Mouse (Mus musculus) midbrain, embryonic 16.5 days (tissue): ENCODE results near the gene Phactr3. TPM values are rescaled to one million over a fixed set of nuclear protein-coding genes. Genes with fewer than 3 reads are reported as not detected.
A peak's percentile ranks its signal among the peaks of the same experiment; 100 is the strongest.

ENCODE experiments used
- ATAC-seq: fragments of 200-750 bp; cut with Nextera tagmentation; 2 replicates; pipeline ENCODE4 v1.8.0; 2017; ENCODE audit warnings: moderate TSS enrichment
- H3K27ac ChIP-seq: fragments of 300-500 bp; sonication (generic); 2 replicates; pipeline ENCODE4 v1.5.1; 2014; ENCODE audit warnings: mild to moderate bottlenecking, low read length, mixed read lengths
- H3K27me3 ChIP-seq: fragments of 300-500 bp; sonication (generic); 2 replicates; pipeline ENCODE4 v1.6.1; 2014; ENCODE audit warnings: low read depth, low read length, mixed read lengths; ENCODE audit not compliant: control insufficient read depth, insufficient read depth
- H3K36me3 ChIP-seq: fragments of 300-500 bp; sonication (generic); 2 replicates; pipeline ENCODE4 v1.6.1; 2014; ENCODE audit warnings: mild to moderate bottlenecking, low read length, moderate library complexity, mixed read lengths; ENCODE audit not compliant: control insufficient read depth, insufficient read depth
- H3K4me1 ChIP-seq: fragments of 300-500 bp; sonication (generic); 2 replicates; pipeline ENCODE4 v1.6.1; 2014; ENCODE audit warnings: mild to moderate bottlenecking, low read length, mixed read lengths; ENCODE audit not compliant: control insufficient read depth, insufficient read depth
- H3K4me2 ChIP-seq: fragments of 300-500 bp; sonication (generic); 2 replicates; pipeline ENCODE4 v1.6.1; 2014; ENCODE audit warnings: mild to moderate bottlenecking, low read length, mixed read lengths
- H3K4me3 ChIP-seq: fragments of 300-500 bp; sonication (generic); 2 replicates; pipeline ENCODE4 v1.5.1; 2014; ENCODE audit warnings: low read depth, mild to moderate bottlenecking, low read length, moderate library complexity, mixed read lengths
- H3K9ac ChIP-seq: fragments of 300-500 bp; sonication (generic); 2 replicates; pipeline ENCODE4 v1.6.1; 2014; ENCODE audit warnings: low read depth, low read length, mixed read lengths
- H3K9me3 ChIP-seq: fragments of 300-500 bp; sonication (generic); replicated peaks from 2 replicates; pipeline ENCODE4 v1.6.1; 2014; ENCODE audit warnings: mild to moderate bottlenecking, low read length, mixed read lengths; ENCODE audit not compliant: control insufficient read depth, poor library complexity, severe bottlenecking
- WGBS: fragments of 180-500 bp; shearing (Covaris S2); extraction: QIAGEN DNeasy Blood & Tissue Kit; methylation state at CpG from one replicate; pipeline ENCODE4 v1.1.7; 2014; 5-methylcytosine and 5-hydroxymethylcytosine counted together
- polyA plus RNA-seq: library from polyadenylated mRNA; unstranded; fragments of >200 nt; fragmentation: Nextera tagmentation; extraction: Ambion mirVana; gene quantifications from 2 replicates; pipeline ENCODE4 v1.2.1, GENCODE M21; 2015

Phactr3 gene
- polyA plus RNA-seq, 1 experiment from 2014 or later, result 86.1 TPM

DNA sequence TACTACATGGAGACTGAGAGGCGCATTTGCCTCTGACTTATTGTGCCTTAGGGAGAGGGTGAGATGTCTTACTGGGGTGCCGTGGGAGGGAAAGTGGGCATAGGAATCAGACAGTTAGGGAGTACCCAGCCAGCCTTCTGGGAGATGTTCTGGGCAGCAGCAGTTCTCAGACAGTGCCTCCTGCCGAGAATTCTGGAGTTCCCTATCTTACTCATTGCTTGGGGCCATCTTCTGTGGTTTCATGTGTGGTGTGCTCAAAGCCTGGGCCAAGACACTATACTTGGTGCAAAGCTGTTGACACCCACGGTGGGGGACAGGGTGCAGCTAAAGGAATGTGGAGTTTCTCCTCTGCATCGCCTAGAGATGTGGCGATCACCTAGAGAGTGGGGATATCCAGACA lies 185.9 kb downstream of the Phactr3 start:
- Histone ChIP-seq H3K27me3 (no peaks in the 10 kb centered on the region), H3K36me3 (peaks cover 2% of the 10 kb centered on the region; the same call in 1 of the 2 replicates), H3K27ac (peak overlapping the region; percentile 96), H3K4me2 (no peak overlapping the region), H3K9me3 (no peaks in the 10 kb centered on the region), H3K9ac (no peak overlapping the region), H3K4me3 (no peak overlapping the region), H3K4me1 (peaks cover 35% of the 10 kb centered on the region)
- 0 out of 2 replicates have a peak, but pooled peaks have one; percentile 2 for ATAC-seq
- 90% methylated on average over 6 of the region's 6 CpGs for WGBS

DNA sequence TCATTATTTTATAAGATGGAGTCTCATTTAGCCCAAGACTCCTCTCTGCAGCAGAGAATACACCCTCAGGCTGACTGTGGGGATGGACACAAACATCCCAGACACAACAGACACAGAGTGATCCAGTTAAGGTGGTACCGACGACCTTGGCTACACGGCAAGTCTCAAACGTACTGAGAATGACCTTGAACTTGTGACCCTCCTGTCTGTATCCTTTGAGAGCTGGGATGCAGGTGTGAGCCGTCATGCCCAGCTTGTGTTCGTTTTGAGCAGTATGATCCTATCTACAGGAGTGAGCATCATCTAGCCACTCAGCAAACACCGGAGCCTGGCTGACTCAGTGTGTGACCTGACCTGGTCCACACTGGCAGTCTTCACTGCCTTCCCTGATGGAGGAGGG lies 194.8 kb downstream of the Phactr3 start:
- ATAC-seq, result no peak
- Histone ChIP-seq H3K9ac (no peak overlapping the region), H3K4me2 (no peak overlapping the region), H3K9me3 (no peaks in the 10 kb centered on the region), H3K4me3 (no peak overlapping the region), H3K27me3 (no peaks in the 10 kb centered on the region), H3K27ac (no peak overlapping the region), H3K36me3 (0 out of 2 replicates have a peak, but pooled peaks cover 3% of the 10 kb centered on the region), H3K4me1 (no peaks in the 10 kb centered on the region)
- 86% methylated on average over 7 of the region's 7 CpGs for WGBS

DNA sequence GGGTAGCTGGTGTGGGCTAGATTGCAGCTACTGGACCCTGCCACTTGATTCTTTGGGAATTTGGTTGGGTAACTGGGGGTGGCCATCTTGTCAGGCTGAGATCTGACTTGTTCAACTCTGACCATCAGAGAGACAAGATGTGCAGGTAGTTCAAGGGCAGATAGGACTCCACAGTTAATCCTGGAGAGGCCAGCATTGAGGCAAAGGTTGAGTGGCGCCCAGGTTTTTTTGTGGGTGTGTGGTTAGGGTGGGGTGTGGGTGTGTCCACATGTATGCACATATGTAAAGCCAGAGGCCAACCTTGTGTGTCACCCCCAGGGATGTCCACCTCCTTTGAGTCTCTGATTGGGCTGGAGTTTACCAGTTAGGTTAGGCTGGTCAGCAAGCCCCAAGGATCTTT lies 197.5 kb downstream of the Phactr3 start:
- WGBS, result 94% methylated on average over 1 of the region's 1 CpGs
- no peak overlapping the region for H3K4me2 ChIP-seq
- no peak overlapping the region for H3K4me3 ChIP-seq

GRCm38 (mm10) chr2:178319766-178320165 lies 201.0 kb downstream of the Phactr3 start:
- Histone ChIP-seq H3K36me3 (no peaks in the 10 kb centered on the region), H3K4me2 (no peak overlapping the region), H3K27ac (no peak overlapping the region), H3K4me1 (no peaks in the 10 kb centered on the region), H3K27me3 (no peaks in the 10 kb centered on the region), H3K9ac (no peak overlapping the region), H3K9me3 (no peaks in the 10 kb centered on the region), H3K4me3 (no peak overlapping the region)
- no peak for ATAC-seq
- WGBS, result 84% methylated on average over 7 of the region's 7 CpGs

More for the DNA sequence above, 197.5 kb downstream of the Phactr3 start:
- no peak for ATAC-seq
- H3K27ac ChIP-seq, result no peak overlapping the region
- H3K36me3 ChIP-seq, result no peaks in the 10 kb centered on the region
- H3K9ac ChIP-seq, result no peak overlapping the region
- no peaks in the 10 kb centered on the region for H3K9me3 ChIP-seq
- H3K27me3 ChIP-seq, result no peaks in the 10 kb centered on the region
- no peaks in the 10 kb centered on the region for H3K4me1 ChIP-seq

- WGBS, result 89% methylated on average over 10 of the region's 10 CpGs
- no peaks in the 10 kb centered on the region for H3K9me3 ChIP-seq
- no peak overlapping the region for H3K4me2 ChIP-seq
- no peaks in the 10 kb centered on the region for H3K4me1 ChIP-seq
- H3K9ac ChIP-seq, result no peak overlapping the region
- no peak overlapping the region for H3K4me3 ChIP-seq
- H3K36me3 ChIP-seq, result no peaks in the 10 kb centered on the region
- no peak for ATAC-seq
- H3K27ac ChIP-seq, result no peak overlapping the region
- no peaks in the 10 kb centered on the region for H3K27me3 ChIP-seq
Observed at GRCm38 (mm10) chr2:178321271-178321670, 202.5 kb downstream of the Phactr3 start.

DNA sequence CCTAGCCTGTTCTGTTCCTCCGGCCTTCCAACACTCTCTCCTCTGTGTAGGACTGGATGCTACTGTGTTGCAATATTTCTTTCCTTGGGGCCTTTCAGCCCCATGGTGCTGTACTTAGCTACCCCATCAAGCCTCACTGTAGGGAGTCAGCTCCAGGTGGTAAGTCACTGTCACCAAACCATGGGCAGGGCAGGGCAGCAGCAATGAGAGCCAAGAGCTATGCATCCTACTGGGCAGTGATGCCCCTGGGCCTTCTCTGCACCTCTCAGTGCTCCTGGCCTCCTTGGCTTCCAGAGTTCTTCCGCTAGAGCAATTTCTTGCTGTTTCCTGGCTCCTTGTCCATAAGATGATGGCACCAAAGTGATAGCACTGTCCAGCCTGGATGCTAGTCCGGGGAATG lies 205.6 kb downstream of the Phactr3 start:
- Histone ChIP-seq H3K4me2 (no peak overlapping the region), H3K27ac (no peak overlapping the region), H3K4me1 (peaks cover 24% of the 10 kb centered on the region), H3K4me3 (no peak overlapping the region), H3K36me3 (no peaks in the 10 kb centered on the region), H3K9me3 (no peaks in the 10 kb centered on the region), H3K9ac (no peak overlapping the region), H3K27me3 (no peaks in the 10 kb centered on the region)
- WGBS, result 93% methylated on average over 3 of the region's 3 CpGs
- no peak for ATAC-seq

DNA sequence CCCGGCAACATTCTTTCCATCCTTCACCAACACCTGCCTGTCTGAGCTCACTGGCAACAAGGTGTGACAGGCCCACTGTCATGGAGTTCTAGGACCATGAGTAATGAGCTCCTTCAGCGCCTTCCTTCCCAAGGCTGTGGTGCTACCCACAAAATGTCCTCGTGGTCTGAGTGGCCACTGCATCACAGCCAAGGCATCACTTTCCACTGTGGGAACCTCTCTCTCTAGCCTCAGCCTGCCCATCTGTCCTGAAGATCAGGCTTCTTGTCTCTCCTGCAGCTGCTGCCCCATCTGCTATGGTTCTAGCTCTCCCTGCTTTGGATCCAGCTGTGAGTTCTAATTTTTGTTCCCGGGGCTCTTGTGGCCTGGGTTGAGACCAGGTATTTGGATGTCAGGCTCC lies 206.0 kb downstream of the Phactr3 start:
- Histone ChIP-seq H3K4me2 (no peak overlapping the region), H3K27me3 (no peaks in the 10 kb centered on the region), H3K4me3 (no peak overlapping the region), H3K27ac (no peak overlapping the region), H3K9me3 (no peaks in the 10 kb centered on the region), H3K9ac (no peak overlapping the region), H3K36me3 (no peaks in the 10 kb centered on the region), H3K4me1 (peaks cover 27% of the 10 kb centered on the region)
- WGBS, result 83% methylated on average over 4 of the region's 4 CpGs
- no peak for ATAC-seq

DNA sequence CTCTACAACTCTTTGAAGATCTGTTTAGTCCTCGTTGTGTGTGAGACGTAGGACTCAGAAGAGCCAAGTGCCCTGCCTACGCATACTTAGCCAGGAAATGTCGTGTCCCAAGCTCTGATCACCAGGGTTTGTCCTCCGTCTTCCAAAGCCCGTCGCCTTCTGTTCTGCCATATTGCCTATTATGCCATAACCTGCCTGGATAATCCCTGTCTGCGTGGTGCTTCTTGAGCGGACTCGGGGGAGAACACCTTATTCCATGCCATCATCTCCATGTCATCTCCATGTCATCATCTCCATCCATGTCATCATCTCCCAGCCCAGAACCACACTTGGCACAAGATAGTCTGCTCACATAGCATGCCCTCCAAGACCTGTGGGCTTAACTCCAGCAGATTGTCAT lies 207.3 kb downstream of the Phactr3 start:
- Histone ChIP-seq H3K27ac (no peak overlapping the region), H3K9ac (no peak overlapping the region), H3K4me1 (peaks cover 30% of the 10 kb centered on the region), H3K36me3 (no peaks in the 10 kb centered on the region), H3K4me3 (no peak overlapping the region), H3K4me2 (no peak overlapping the region), H3K27me3 (no peaks in the 10 kb centered on the region), H3K9me3 (no peaks in the 10 kb centered on the region)
- WGBS, result 92% methylated on average over 10 of the region's 10 CpGs
- ATAC-seq, result no peak

- Histone ChIP-seq H3K9me3 (no peaks in the 10 kb centered on the region), H3K4me1 (peaks cover 30% of the 10 kb centered on the region), H3K27ac (peak overlapping the region; percentile 89), H3K36me3 (peaks cover 2% of the 10 kb centered on the region; the same call in 1 of the 2 replicates), H3K27me3 (no peaks in the 10 kb centered on the region), H3K4me2 (peak overlapping the region; percentile 59), H3K4me3 (peak overlapping the region; percentile 33), H3K9ac (peak overlapping the region; percentile 6; the same call in 1 of the 2 replicates)
- peak; percentile 26 for ATAC-seq
- WGBS, result 33% methylated on average over 5 of the region's 5 CpGs
Observed at GRCm38 (mm10) chr2:178326750-178327465, 208.1 kb downstream of the Phactr3 start.
